Mouse (Mus musculus) embryonic facial prominence, embryonic 13.5 days (tissue): ENCODE measurements around the gene Zmym4. TPM values are rescaled to one million over a fixed set of nuclear protein-coding genes. Genes with fewer than 3 reads are reported as not detected.

Source experiments
- polyA plus RNA-seq: library from polyadenylated mRNA; unstranded; fragments of >200 nt; fragmentation: Nextera tagmentation; extraction: Ambion mirVana; gene quantifications from 2 replicates; pipeline ENCODE4 v1.2.1, GENCODE M21; 2015

Zmym4 gene
- polyA plus RNA-seq, 1 experiment from 2014 or later, result 27.0 TPM

Other genes starting within 250 kb of the Zmym4 start
- 0.17 TPM in 1 of 2 replicates, not detected in the other for gene Tfap2e, start 231.9 kb downstream of the Zmym4 start, polyA plus RNA-seq
- gene Ncdn, start 214.7 kb downstream of the Zmym4 start, polyA plus RNA-seq, result 29.5 and 30.7 TPM in 2 replicates
- gene AU040320, start 214.6 kb downstream of the Zmym4 start, polyA plus RNA-seq, result 15.9 and 17.4 TPM in 2 replicates
- gene Sfpq, start 53.2 kb upstream of the Zmym4 start, polyA plus RNA-seq, result 120 TPM in 2 replicates
- gene Zmym1, start 93.0 kb upstream of the Zmym4 start, polyA plus RNA-seq, result 21.6 and 23.1 TPM in 2 replicates
- 26.6 and 29.4 TPM in 2 replicates for gene Zmym6, start 109.2 kb upstream of the Zmym4 start, polyA plus RNA-seq
- gene Tmem35b, start 155.6 kb upstream of the Zmym4 start, polyA plus RNA-seq, result 18.2 and 21.2 TPM in 2 replicates
- gene Dlgap3, start 201.1 kb upstream of the Zmym4 start, polyA plus RNA-seq, result 0.91 and 0.94 TPM in 2 replicates